Mouse (Mus musculus): ENCODE results near the gene Ubl3.

Gene Ubl3

GRCm38 (mm10) chr5:148563281-148563680 lies 10.7 kb upstream of the Ubl3 start:
- no peak for DNase-seq (ENCODE audit: low read depth in 2 of 2, low spot score in 2 of 2)

GRCm38 (mm10) chr5:148562235-148562634 lies 9.6 kb upstream of the Ubl3 start:
- DNase-seq (ENCODE audit: low read depth in 2 of 2, low spot score in 2 of 2): no peak

- no peak for DNase-seq (ENCODE audit: low read depth in 2 of 2, low spot score in 2 of 2)
Measured at GRCm38 (mm10) chr5:148559261-148559958, 6.8 kb upstream of the Ubl3 start.

GRCm38 (mm10) chr5:148558472-148558871 lies 5.9 kb upstream of the Ubl3 start:
- DNase-seq (ENCODE audit: low read depth in 2 of 2, low spot score in 2 of 2): no peak

- DNase-seq (ENCODE audit: low read depth in 2 of 2, low spot score in 2 of 2): no peak
Measured at GRCm38 (mm10) chr5:148556509-148556908, 3.9 kb upstream of the Ubl3 start.

GRCm38 (mm10) chr5:148555156-148555555 lies 2.6 kb upstream of the Ubl3 start:
- no peak for DNase-seq (ENCODE audit: low read depth in 2 of 2, low spot score in 2 of 2)

GRCm38 (mm10) chr5:148554701-148555100 lies 2.1 kb upstream of the Ubl3 start:
- DNase-seq (ENCODE audit: low read depth in 2 of 2, low spot score in 2 of 2): peak; percentile 28 to 51

- no peak for DNase-seq (ENCODE audit: low read depth in 2 of 2, low spot score in 2 of 2)
Measured at GRCm38 (mm10) chr5:148554242-148554641, 1.7 kb upstream of the Ubl3 start.

GRCm38 (mm10) chr5:148553723-148554122 lies 1.1 kb upstream of the Ubl3 start:
- no peak for DNase-seq (ENCODE audit: low read depth in 2 of 2, low spot score in 2 of 2)

- peak in 1 of 2 experiments; percentile 19 for DNase-seq (ENCODE audit: low read depth in 2 of 2, low spot score in 2 of 2)
Measured at GRCm38 (mm10) chr5:148551764-148552136, 839 bp downstream of the Ubl3 start.

GRCm38 (mm10) chr5:148550821-148551763 lies 1.5 kb downstream of the Ubl3 start:
- peak in 1 of 2 experiments; percentile 16 for DNase-seq (ENCODE audit: low read depth in 2 of 2, low spot score in 2 of 2)

GRCm38 (mm10) chr5:148550393-148550792 lies 2.2 kb downstream of the Ubl3 start:
- DNase-seq (ENCODE audit: low read depth in 2 of 2, low spot score in 2 of 2): peak in 1 of 2 experiments; percentile 14

GRCm38 (mm10) chr5:148549307-148549706 lies 3.3 kb downstream of the Ubl3 start:
- DNase-seq (ENCODE audit: low read depth in 2 of 2, low spot score in 2 of 2): no peak

- DNase-seq (ENCODE audit: low read depth in 2 of 2, low spot score in 2 of 2): no peak
Measured at GRCm38 (mm10) chr5:148548568-148548967, 4.0 kb downstream of the Ubl3 start.

- peak in 1 of 2 experiments; percentile 21 for DNase-seq (ENCODE audit: low read depth in 2 of 2, low spot score in 2 of 2)
Measured at GRCm38 (mm10) chr5:148547870-148548456, 4.6 kb downstream of the Ubl3 start.

GRCm38 (mm10) chr5:148546970-148547369 lies 5.6 kb downstream of the Ubl3 start:
- DNase-seq (ENCODE audit: low read depth in 2 of 2, low spot score in 2 of 2): no peak

- DNase-seq (ENCODE audit: low read depth in 2 of 2, low spot score in 2 of 2): no peak
Measured at GRCm38 (mm10) chr5:148544733-148545132, 7.9 kb downstream of the Ubl3 start.

- no peak for DNase-seq (ENCODE audit: low read depth in 2 of 2, low spot score in 2 of 2)
Measured at GRCm38 (mm10) chr5:148542196-148542595, 10.4 kb downstream of the Ubl3 start.

GRCm38 (mm10) chr5:148535669-148536430 lies 16.7 kb downstream of the Ubl3 start:
- DNase-seq (ENCODE audit: low read depth in 2 of 2, low spot score in 2 of 2): no peak

- no peak for DNase-seq (ENCODE audit: low read depth in 2 of 2, low spot score in 2 of 2)
Measured at GRCm38 (mm10) chr5:148534644-148535043, 17.9 kb downstream of the Ubl3 start.

- DNase-seq (ENCODE audit: low read depth in 2 of 2, low spot score in 2 of 2): no peak
Measured at GRCm38 (mm10) chr5:148533924-148534323, 18.7 kb downstream of the Ubl3 start.
